Mouse (Mus musculus) liver, embryonic 12.5 days (tissue): ENCODE data around the gene Usp49. TPM values are rescaled to one million over a fixed set of nuclear protein-coding genes. Genes with fewer than 3 reads are reported as not detected.
A peak's percentile ranks its signal among the peaks of the same experiment; 100 is the strongest.

Source experiments
- ATAC-seq: fragments of 200-750 bp; cut with Nextera tagmentation; 2 replicates; pipeline ENCODE4 v1.8.0; 2017; ENCODE audit warnings: moderate number of reproducible peaks, mild to moderate bottlenecking, moderate library complexity
- H3K27ac ChIP-seq: fragments of 300-500 bp; sonication (generic); 2 replicates; pipeline ENCODE4 v1.5.1; 2016; ENCODE audit warnings: mild to moderate bottlenecking
- H3K27me3 ChIP-seq: fragments of 300-500 bp; sonication (generic); replicated peaks from 2 replicates; pipeline ENCODE4 v1.6.1; 2016; ENCODE audit warnings: mild to moderate bottlenecking, moderate library complexity
- H3K36me3 ChIP-seq: fragments of 300-500 bp; sonication (generic); 2 replicates; pipeline ENCODE4 v1.6.1; 2016; ENCODE audit warnings: mild to moderate bottlenecking, moderate library complexity
- H3K4me1 ChIP-seq: fragments of 300-500 bp; sonication (generic); 2 replicates; pipeline ENCODE4 v1.6.1; 2016
- H3K4me2 ChIP-seq: fragments of 300-500 bp; sonication (generic); 2 replicates; pipeline ENCODE4 v1.6.1; 2016; ENCODE audit warnings: mild to moderate bottlenecking, moderate library complexity
- H3K4me3 ChIP-seq: fragments of 300-500 bp; sonication (generic); 2 replicates; pipeline ENCODE4 v1.5.1; 2016; ENCODE audit warnings: mild to moderate bottlenecking, moderate library complexity
- H3K9ac ChIP-seq: fragments of 300-500 bp; sonication (generic); 2 replicates; pipeline ENCODE4 v1.6.1; 2016; ENCODE audit warnings: mild to moderate bottlenecking, moderate library complexity
- H3K9me3 ChIP-seq: fragments of 300-500 bp; sonication (generic); replicated peaks from 2 replicates; pipeline ENCODE4 v1.6.1; 2016; ENCODE audit warnings: mild to moderate bottlenecking, moderate library complexity
- WGBS: fragments of 180-500 bp; shearing (Covaris S2); methylation state at CpG from one replicate; pipeline ENCODE4 v1.1.7; 2016; ENCODE audit not compliant: insufficient replicate concordance; 5-methylcytosine and 5-hydroxymethylcytosine counted together
- polyA plus RNA-seq: library from polyadenylated mRNA; unstranded; fragments of >200 nt; fragmentation: Nextera tagmentation; extraction: Ambion mirVana; gene quantifications from 2 replicates; pipeline ENCODE4 v1.2.1, GENCODE M21; 2016

Gene Usp49
- polyA plus RNA-seq: 5.0 and 6.2 TPM in 2 replicates

- H3K9me3 ChIP-seq: no peaks in the 10 kb centered on the region
- WGBS: 0% methylated on average over 3 of the region's 3 CpGs
- H3K27ac ChIP-seq: peak within 1 kb of the TSS; percentile 93
- H3K4me2 ChIP-seq: peak within 1 kb of the TSS; percentile 99
- peak within 1 kb of the TSS; percentile 82 for H3K9ac ChIP-seq
- no peaks in the 10 kb centered on the region for H3K27me3 ChIP-seq
- peaks cover 33% of the 10 kb centered on the region for H3K36me3 ChIP-seq
- peaks cover 67% of the 10 kb centered on the region for H3K4me1 ChIP-seq
- 0 out of 2 replicates have a peak, but pooled peaks have one; percentile 36 for ATAC-seq
- H3K4me3 ChIP-seq: peak within 1 kb of the TSS; percentile 63
These were observed at the start of gene Usp49 for GRCm38 (mm10) chr17:47630678-47631065. Gene Usp49, plus strand, starts transcription at chr17:47630690.

- H3K4me2 ChIP-seq: no peak overlapping the region
- WGBS: 85% methylated on average over 4 of the region's 4 CpGs
- no peak overlapping the region for H3K27ac ChIP-seq
- H3K4me3 ChIP-seq: no peak overlapping the region
- no peaks in the 10 kb centered on the region for H3K27me3 ChIP-seq
- no peak for ATAC-seq
- H3K4me1 ChIP-seq: peaks cover 30% of the 10 kb centered on the region
- H3K9me3 ChIP-seq: no peaks in the 10 kb centered on the region
- H3K9ac ChIP-seq: no peak overlapping the region
- no peaks in the 10 kb centered on the region for H3K36me3 ChIP-seq
These were observed 49.5 kb upstream of the Usp49 start for GRCm38 (mm10) chr17:47580962-47581361.

GRCm38 (mm10) chr17:47588517-47588916 lies 42.0 kb upstream of the Usp49 start:
- Histone ChIP-seq H3K27me3 (no peaks in the 10 kb centered on the region), H3K9me3 (no peaks in the 10 kb centered on the region), H3K36me3 (no peaks in the 10 kb centered on the region), H3K4me1 (peaks cover 55% of the 10 kb centered on the region), H3K4me2 (no peak overlapping the region), H3K4me3 (no peak overlapping the region), H3K27ac (no peak overlapping the region), H3K9ac (no peak overlapping the region)
- ATAC-seq: no peak
- WGBS: 74% methylated on average over 8 of the region's 8 CpGs

GRCm38 (mm10) chr17:47591073-47591472 lies 39.4 kb upstream of the Usp49 start:
- H3K27ac ChIP-seq: peak overlapping the region; percentile 99
- peak overlapping the region; percentile 16 for H3K4me2 ChIP-seq
- H3K4me1 ChIP-seq: peaks cover 53% of the 10 kb centered on the region
- no peak for ATAC-seq
- H3K9ac ChIP-seq: peak overlapping the region; percentile 42; the same call in 1 of the 2 replicates
- no peaks in the 10 kb centered on the region for H3K9me3 ChIP-seq
- no peak overlapping the region for H3K4me3 ChIP-seq
- 14% methylated on average over 3 of the region's 3 CpGs for WGBS
- H3K27me3 ChIP-seq: no peaks in the 10 kb centered on the region
- peaks cover 12% of the 10 kb centered on the region for H3K36me3 ChIP-seq

- Histone ChIP-seq H3K36me3 (peaks cover 34% of the 10 kb centered on the region), H3K4me3 (peak overlapping the region; percentile 96), H3K27ac (peak overlapping the region; percentile 99), H3K9me3 (no peaks in the 10 kb centered on the region), H3K4me2 (peak overlapping the region; percentile 94), H3K9ac (peak overlapping the region; percentile 99), H3K4me1 (peaks cover 75% of the 10 kb centered on the region), H3K27me3 (no peaks in the 10 kb centered on the region)
- 2% methylated on average over 63 of the region's 63 CpGs for WGBS
- ATAC-seq: peak; percentile 75
These were observed 37.2 kb upstream of the Usp49 start for GRCm38 (mm10) chr17:47593215-47593853.

- Histone ChIP-seq H3K4me1 (peaks cover 78% of the 10 kb centered on the region), H3K27ac (peak overlapping the region; percentile 99), H3K9ac (peak overlapping the region; percentile 99), H3K4me2 (peak overlapping the region; percentile 94), H3K9me3 (no peaks in the 10 kb centered on the region), H3K27me3 (no peaks in the 10 kb centered on the region), H3K4me3 (peak overlapping the region; percentile 96), H3K36me3 (peaks cover 39% of the 10 kb centered on the region)
- no peak for ATAC-seq
- WGBS: 0% methylated on average over 13 of the region's 13 CpGs
These were observed 36.7 kb upstream of the Usp49 start for GRCm38 (mm10) chr17:47593854-47594182.

- Histone ChIP-seq H3K27me3 (no peaks in the 10 kb centered on the region), H3K9me3 (no peaks in the 10 kb centered on the region), H3K4me3 (peak overlapping the region; percentile 96), H3K27ac (peak overlapping the region; percentile 99), H3K9ac (peak overlapping the region; percentile 99), H3K4me2 (peak overlapping the region; percentile 94), H3K4me1 (peaks cover 78% of the 10 kb centered on the region), H3K36me3 (peaks cover 45% of the 10 kb centered on the region)
- WGBS: under 1% methylated on average over 41 of the region's 43 CpGs
- no peak for ATAC-seq
These were observed 36.1 kb upstream of the Usp49 start for GRCm38 (mm10) chr17:47594183-47594968.

- Histone ChIP-seq H3K4me2 (peak overlapping the region; percentile 94), H3K9ac (peak overlapping the region; percentile 99), H3K4me3 (peak overlapping the region; percentile 96), H3K27ac (peak overlapping the region; percentile 99), H3K4me1 (peaks cover 78% of the 10 kb centered on the region), H3K36me3 (peaks cover 50% of the 10 kb centered on the region), H3K27me3 (no peaks in the 10 kb centered on the region), H3K9me3 (no peaks in the 10 kb centered on the region)
- no peak for ATAC-seq
- 2% methylated on average over 8 of the region's 9 CpGs for WGBS
These were observed 35.6 kb upstream of the Usp49 start for GRCm38 (mm10) chr17:47594969-47595247.

GRCm38 (mm10) chr17:47595248-47596161 lies 35.0 kb upstream of the Usp49 start:
- peak overlapping the region; percentile 94 for H3K4me2 ChIP-seq
- H3K9me3 ChIP-seq: no peaks in the 10 kb centered on the region
- H3K4me1 ChIP-seq: peaks cover 82% of the 10 kb centered on the region
- peak overlapping the region; percentile 99 for H3K9ac ChIP-seq
- peaks cover 56% of the 10 kb centered on the region for H3K36me3 ChIP-seq
- no peaks in the 10 kb centered on the region for H3K27me3 ChIP-seq
- WGBS: under 1% methylated on average over 21 of the region's 21 CpGs
- ATAC-seq: peak; percentile 78
- peak overlapping the region; percentile 96 for H3K4me3 ChIP-seq
- peak overlapping the region; percentile 99 for H3K27ac ChIP-seq

- H3K4me3 ChIP-seq: peak overlapping the region; percentile 96
- no peaks in the 10 kb centered on the region for H3K9me3 ChIP-seq
- peaks cover 82% of the 10 kb centered on the region for H3K4me1 ChIP-seq
- 27% methylated on average over 6 of the region's 6 CpGs for WGBS
- peaks cover 64% of the 10 kb centered on the region for H3K36me3 ChIP-seq
- ATAC-seq: no peak
- peak overlapping the region; percentile 99 for H3K27ac ChIP-seq
- H3K4me2 ChIP-seq: peak overlapping the region; percentile 94
- no peaks in the 10 kb centered on the region for H3K27me3 ChIP-seq
- peak overlapping the region; percentile 99 for H3K9ac ChIP-seq
These were observed 34.2 kb upstream of the Usp49 start for GRCm38 (mm10) chr17:47596162-47596838.

- Histone ChIP-seq H3K4me1 (peaks cover 82% of the 10 kb centered on the region), H3K36me3 (peaks cover 69% of the 10 kb centered on the region)
- 41% methylated on average over 5 of the region's 5 CpGs for WGBS
These were observed 33.7 kb upstream of the Usp49 start for GRCm38 (mm10) chr17:47596839-47597164.

More at GRCm38 (mm10) chr17:47596839-47597164, 33.7 kb upstream of the Usp49 start:
- no peaks in the 10 kb centered on the region for H3K27me3 ChIP-seq
- peak overlapping the region; percentile 99 for H3K27ac ChIP-seq
- H3K4me3 ChIP-seq: peak overlapping the region; percentile 96
- H3K4me2 ChIP-seq: peak overlapping the region; percentile 94
- H3K9me3 ChIP-seq: no peaks in the 10 kb centered on the region
- no peak for ATAC-seq
- peak overlapping the region; percentile 99 for H3K9ac ChIP-seq
